Mouse (Mus musculus) frontal cortex, postnatal 14 days (tissue): ENCODE measurements around the gene Smarca2.

Source experiments
- DNase-seq, 2 experiments: peaks; one replicate each; pipeline ENCODE4 v3.0.0; 2022; ENCODE audit warnings: low spot score in 2 of 2

Smarca2 gene

GRCm38 (mm10) chr19:26776066-26777025 lies 171.5 kb downstream of the Smarca2 start:
- no peak for DNase-seq

GRCm38 (mm10) chr19:26778199-26778598 lies 173.3 kb downstream of the Smarca2 start:
- no peak for DNase-seq

DNA sequence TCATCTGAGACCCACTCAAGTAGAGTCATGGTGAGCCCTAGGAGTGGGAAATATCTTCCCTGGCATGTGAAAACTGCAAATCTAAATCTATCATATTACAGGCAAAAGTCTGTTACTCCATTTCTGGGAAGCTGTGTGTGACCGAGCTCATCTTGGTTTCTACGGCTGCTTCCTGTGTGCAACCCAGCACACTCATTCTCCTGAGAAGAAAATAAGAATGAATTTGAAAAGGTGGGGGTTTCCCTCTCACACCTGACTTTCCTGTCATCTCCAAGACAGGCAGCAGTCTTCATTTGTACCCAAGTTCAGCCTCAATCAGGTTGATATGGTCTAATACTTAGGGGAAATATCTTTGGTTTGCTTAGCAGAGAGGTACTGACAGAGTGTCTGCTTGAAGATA lies 176.4 kb downstream of the Smarca2 start:
- DNase-seq, result no peak

DNA sequence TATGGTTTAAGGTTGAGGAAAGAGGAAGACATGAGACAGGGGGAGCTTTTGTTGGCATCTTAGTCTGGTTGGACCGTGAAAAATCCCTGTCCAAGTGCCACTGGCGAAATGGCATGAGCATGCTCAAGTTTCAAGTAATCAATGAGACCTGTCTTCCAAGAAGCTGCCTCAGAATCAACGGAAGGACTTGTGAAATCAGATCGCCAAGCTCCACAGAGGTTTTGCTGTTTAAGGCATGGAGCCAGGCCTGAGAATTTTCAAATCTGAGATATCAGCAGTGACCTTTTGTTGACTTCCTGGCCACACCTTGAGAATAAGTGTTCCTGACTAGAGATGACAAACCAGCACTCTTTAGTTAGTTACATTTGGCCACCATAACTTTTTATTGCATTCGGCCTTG lies 183.6 kb downstream of the Smarca2 start:
- no peak for DNase-seq

GRCm38 (mm10) chr19:26790386-26791346 lies 185.8 kb downstream of the Smarca2 start:
- DNase-seq, result no peak

DNA sequence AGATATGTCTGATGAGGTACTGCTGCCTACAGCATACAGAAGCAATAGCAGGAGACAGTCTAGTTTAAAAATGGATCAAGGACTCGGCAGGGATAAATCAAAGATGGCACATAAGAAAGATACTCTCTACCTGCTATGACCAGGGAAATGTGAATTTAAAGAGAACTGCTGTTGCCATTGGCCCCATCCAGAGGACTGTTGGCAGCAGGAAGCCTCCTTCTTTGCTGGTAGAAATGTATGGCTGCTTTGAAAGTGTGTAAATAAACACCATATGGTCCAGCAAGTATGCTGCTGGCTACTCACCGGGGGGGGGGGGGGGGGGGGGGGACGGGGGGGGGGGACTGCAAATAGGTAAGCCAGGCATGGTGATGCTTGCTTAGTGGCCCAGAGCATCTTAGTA lies 189.5 kb downstream of the Smarca2 start:
- DNase-seq, result no peak

GRCm38 (mm10) chr19:26796006-26796405 lies 191.2 kb downstream of the Smarca2 start:
- no peak for DNase-seq

DNA sequence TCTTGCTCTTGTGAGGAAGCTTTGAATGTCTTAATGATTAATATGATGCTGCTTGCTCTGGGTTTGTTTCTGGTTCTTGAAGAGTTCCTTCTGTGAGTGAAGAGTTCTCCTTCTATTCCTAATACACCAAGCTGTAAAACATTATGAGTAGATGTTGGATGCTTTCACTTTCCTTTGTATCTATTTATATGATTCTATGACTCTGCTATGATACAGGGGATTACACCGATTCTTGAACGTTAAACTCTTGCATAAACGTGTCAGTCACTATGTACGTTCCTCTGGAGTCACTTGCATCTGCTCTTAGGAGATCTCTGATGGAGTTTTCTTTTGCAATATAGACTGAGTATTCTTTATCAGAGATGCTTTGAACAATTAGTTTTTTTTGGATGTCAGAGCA lies 199.6 kb downstream of the Smarca2 start:
- DNase-seq, result no peak

DNA sequence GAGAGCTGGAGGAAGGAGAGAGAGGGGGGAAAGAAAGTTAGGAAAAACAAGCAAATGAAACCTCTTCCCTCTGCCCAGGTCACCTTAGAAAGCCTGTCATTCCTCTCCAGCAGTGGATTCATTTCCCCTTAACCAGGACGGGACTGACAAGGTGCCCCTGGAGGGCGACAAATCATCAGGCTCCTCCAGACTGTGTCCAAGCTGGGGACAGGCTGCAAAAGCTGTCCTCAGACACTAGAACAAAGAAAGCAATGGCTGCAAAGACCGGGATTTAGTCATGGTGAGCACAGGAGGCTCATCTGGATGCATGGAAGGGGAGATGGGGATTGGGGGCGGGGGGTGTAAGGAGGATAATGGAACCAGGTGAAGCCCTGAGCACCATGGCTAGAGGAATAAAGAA lies 209.8 kb downstream of the Smarca2 start:
- DNase-seq, result no peak

- DNase-seq, result no peak
Measured at GRCm38 (mm10) chr19:26817901-26818300, 213.1 kb downstream of the Smarca2 start.
